In genomic region chr7:116002726-116003125, GRCm38 (mm10) we compare ENCODE assay signal across 20 mouse cellular contexts. TPM values are rescaled to one million over a fixed set of nuclear protein-coding genes. Genes with fewer than 3 reads are reported as not detected.
"Had no signal": no experiment of that assay in that cellular context is flagged by ENCODE, and none has a peak within 500 bp of the region (broad histone marks: within the 10 kb centered on the region; RNA-seq: fewer than 3 reads in every experiment).

No protein-coding gene starts in this region.

- H3K4me2 ChIP-seq: kidney, embryonic 15.5 days; liver, embryonic 13.5 days; midbrain, embryonic 13.5 days; neural tube, embryonic 13.5 days had no signal

- H3K9me3 ChIP-seq: kidney, embryonic 15.5 days; liver, embryonic 13.5 days; midbrain, embryonic 10.5 days; midbrain, embryonic 13.5 days; neural tube, embryonic 13.5 days had no signal

- H3K4me1 ChIP-seq: kidney, embryonic 15.5 days; liver, embryonic 13.5 days; midbrain, embryonic 10.5 days; midbrain, embryonic 13.5 days; neural tube, embryonic 13.5 days had no signal

- H3K27ac ChIP-seq: kidney, embryonic 15.5 days; left cerebral cortex, adult 2 months; liver, embryonic 13.5 days; midbrain, embryonic 10.5 days; midbrain, embryonic 13.5 days; neural tube, embryonic 13.5 days had no signal

- DNase-seq: kidney, postnatal 10 days; kidney, postnatal 36 days; layer of hippocampus, postnatal 36 days; liver, embryonic 13.5 days; lung, adult 2 months; lung, postnatal 14 days; lung, postnatal 4 days; retina, postnatal 1 day; right cerebral cortex, postnatal 25 days; thymus, adult 2 months; thymus, postnatal 14 days; thymus, postnatal 4 days had no signal

- H3K9ac ChIP-seq: kidney, embryonic 15.5 days; liver, embryonic 13.5 days; midbrain, embryonic 13.5 days; neural tube, embryonic 13.5 days had no signal

- H3K27me3 ChIP-seq: kidney, embryonic 15.5 days; liver, embryonic 13.5 days; midbrain, embryonic 13.5 days; neural tube, embryonic 13.5 days had no signal

- ATAC-seq: midbrain, embryonic 13.5 days; midbrain, embryonic 16.5 days had no signal

- H3K36me3 ChIP-seq: kidney, embryonic 15.5 days; liver, embryonic 13.5 days; midbrain, embryonic 10.5 days; midbrain, embryonic 13.5 days; neural tube, embryonic 13.5 days had no signal

- H3K4me3 ChIP-seq: kidney, embryonic 15.5 days; left cerebral cortex, adult 2 months; liver, embryonic 13.5 days; midbrain, embryonic 10.5 days; midbrain, embryonic 13.5 days; myocyte; neural tube, embryonic 13.5 days had no signal

RNA-seq across cellular contexts. Expression of gene Sox6, which starts 35.9 kb away (rescaled TPM):
- total RNA-seq: monocyte, adult 5-6 weeks had no signal
